8 mouse cellular contexts compared by ENCODE assay signal in genomic region chr2:152951065-152951849, GRCm38 (mm10). TPM values are rescaled to one million over a fixed set of nuclear protein-coding genes. Genes with fewer than 3 reads are reported as not detected.
DNase-seq lines count a peak whose midpoint lies in the region; ATAC-seq and TF ChIP-seq lines count a peak whose summit lies in the region.

Dusp15 (minus strand) TSS chr2:152951698.

- H3K36me3 ChIP-seq in CH12.LX (replicated peaks in 1 of 2; ENCODE audit: control insufficient read depth in 1 of 2, insufficient read depth in 1 of 2, low read length in 1 of 2), result no peaks in the 10 kb centered on the region
- H3K36me3 ChIP-seq in embryonic facial prominence, embryonic 14.5 days (ENCODE audit: control insufficient read depth, insufficient read depth, low read length), result no peaks in the 10 kb centered on the region
- H3K36me3 ChIP-seq in hindbrain, embryonic 13.5 days, result no peaks in the 10 kb centered on the region
- H3K36me3 ChIP-seq in neural tube, embryonic 12.5 days, result no peaks in the 10 kb centered on the region

- no peaks in the 10 kb centered on the region for H3K79me2 ChIP-seq in CH12.LX (replicated peaks; ENCODE audit: control insufficient read depth, extremely low read depth, insufficient read depth, poor library complexity, severe bottlenecking)

- WGBS in embryonic facial prominence, embryonic 14.5 days, result 10% methylated on average over 11 of the region's 54 CpGs
- under 1% methylated on average over 49 of the region's 54 CpGs for WGBS in hindbrain, embryonic 13.5 days
- WGBS in neural tube, embryonic 12.5 days, result 2% methylated on average over 50 of the region's 54 CpGs

- peak; percentile 65 for ATAC-seq in embryonic facial prominence, embryonic 14.5 days (ENCODE audit: low read depth)
- ATAC-seq in hindbrain, embryonic 13.5 days (ENCODE audit: low FRiP score), result peak; percentile 79
- peak; percentile 74 for ATAC-seq in neural tube, embryonic 12.5 days (ENCODE audit: low FRiP score, low read depth)

- peak within 1 kb of the TSS; percentile 29; the same call in 1 of the 2 replicates for H3K9ac ChIP-seq in CH12.LX (ENCODE audit: insufficient read depth, low read depth)
- H3K9ac ChIP-seq in embryonic facial prominence, embryonic 14.5 days (ENCODE audit: low read depth, low read length), result peak within 1 kb of the TSS; percentile 64
- peak within 1 kb of the TSS; percentile 94 for H3K9ac ChIP-seq in hindbrain, embryonic 13.5 days
- peak within 1 kb of the TSS; percentile 79 for H3K9ac ChIP-seq in neural tube, embryonic 12.5 days

- intact Hi-C loops in left cerebral cortex, postnatal 14 days (cut with DNase I), result no loop called here

- no peak for TF ChIP-seq EP300 in CH12.LX (IDR thresholded peaks at IDR 0.05; ENCODE audit: low read length)

- H3K4me3 ChIP-seq in CH12.LX (replicated peaks in 1 of 3; ENCODE audit: low read depth in 2 of 3, low read length in 2 of 3, poor library complexity in 1 of 3), result peak within 1 kb of the TSS; percentile 16 to 68 (median 25)
- peak within 1 kb of the TSS; percentile 63 for H3K4me3 ChIP-seq in embryonic facial prominence, embryonic 14.5 days (ENCODE audit: low read depth, low read length)
- peak within 1 kb of the TSS; percentile 70 for H3K4me3 ChIP-seq in hindbrain, embryonic 13.5 days
- H3K4me3 ChIP-seq in neural tube, embryonic 12.5 days, result peak within 1 kb of the TSS; percentile 58

- H3K27me3 ChIP-seq in CH12.LX (replicated peaks), result peaks cover 92% of the 10 kb centered on the region
- peaks cover 40% of the 10 kb centered on the region for H3K27me3 ChIP-seq in embryonic facial prominence, embryonic 14.5 days (replicated peaks; ENCODE audit: control insufficient read depth, insufficient read depth, low read length)
- peaks cover 50% of the 10 kb centered on the region for H3K27me3 ChIP-seq in hindbrain, embryonic 13.5 days
- peaks cover 31% of the 10 kb centered on the region for H3K27me3 ChIP-seq in neural tube, embryonic 12.5 days (replicated peaks)

- no peak for TF ChIP-seq CTCF in CH12.LX (conservative IDR thresholded peaks at IDR 0.05 in 1 of 2, IDR thresholded peaks at IDR 0.05 in 1 of 2; ENCODE audit: low read depth in 2 of 2, low read length in 2 of 2)

- H3K27ac ChIP-seq in CH12.LX (ENCODE audit: insufficient read depth, low read depth), result no peak within 1 kb of the TSS
- no peak within 1 kb of the TSS for H3K27ac ChIP-seq in embryonic facial prominence, embryonic 14.5 days (replicated peaks; ENCODE audit: low read depth, low read length)
- H3K27ac ChIP-seq in hindbrain, embryonic 13.5 days, result peak within 1 kb of the TSS; percentile 86
- no peak within 1 kb of the TSS for H3K27ac ChIP-seq in neural tube, embryonic 12.5 days

- TF ChIP-seq RAD21 in CH12.LX (IDR thresholded peaks at IDR 0.05; ENCODE audit: low read depth, low read length), result no peak

- in situ Hi-C loops in CH12.LX (cut with MboI; ENCODE audit: low pct_ligation_motif_present, low pct_unique_long_range_greater_than_20kb, low sequenced_read_pairs), result no loop called here

- no peak for DNase-seq in CH12.LX (ENCODE audit: extremely low read depth)
- DNase-seq in adrenal gland, postnatal 14 days, result peak; percentile 59
- peak; percentile 29 for DNase-seq in embryonic facial prominence, embryonic 14.5 days (ENCODE audit: low spot score)
- peak; percentile 54 to 61 for DNase-seq in left cerebral cortex, postnatal 14 days (ENCODE audit: low spot score in 2 of 2)
- DNase-seq in urinary bladder, postnatal 36 days (ENCODE audit: low spot score in 2 of 2), result no peak
- no peak for DNase-seq in gastrocnemius, postnatal 25 days

- H3K9me3 ChIP-seq in CH12.LX (replicated peaks; ENCODE audit: low read length), result no peaks in the 10 kb centered on the region
- no peaks in the 10 kb centered on the region for H3K9me3 ChIP-seq in embryonic facial prominence, embryonic 14.5 days (ENCODE audit: control insufficient read depth, low read length)
- H3K9me3 ChIP-seq in hindbrain, embryonic 13.5 days, result no peaks in the 10 kb centered on the region
- no peaks in the 10 kb centered on the region for H3K9me3 ChIP-seq in neural tube, embryonic 12.5 days

- peak within 1 kb of the TSS; percentile 97 for H3K4me2 ChIP-seq in CH12.LX (ENCODE audit: insufficient read depth, low read depth, poor library complexity, severe bottlenecking)
- H3K4me2 ChIP-seq in embryonic facial prominence, embryonic 14.5 days (ENCODE audit: low read depth, low read length), result peak within 1 kb of the TSS; percentile 97
- peak within 1 kb of the TSS; percentile 89 for H3K4me2 ChIP-seq in hindbrain, embryonic 13.5 days
- H3K4me2 ChIP-seq in neural tube, embryonic 12.5 days (replicated peaks), result peak within 1 kb of the TSS; percentile 95

- TF ChIP-seq POLR2A in CH12.LX (IDR thresholded peaks at IDR 0.05; ENCODE audit: low read depth, low read length), result no peak

- H3K4me1 ChIP-seq in CH12.LX (ENCODE audit: control insufficient read depth in 1 of 2, insufficient read depth in 2 of 2), result peaks cover 8% of the 10 kb centered on the region in 2 experiments; a peak in 3 of 4 replicates
- no peaks in the 10 kb centered on the region for H3K4me1 ChIP-seq in embryonic facial prominence, embryonic 14.5 days (ENCODE audit: control insufficient read depth, insufficient read depth, low read length)
- peaks cover 29% of the 10 kb centered on the region for H3K4me1 ChIP-seq in hindbrain, embryonic 13.5 days (replicated peaks)
- peaks cover 21% of the 10 kb centered on the region; the same call in 1 of the 2 replicates for H3K4me1 ChIP-seq in neural tube, embryonic 12.5 days

- dilution Hi-C loops in CH12.LX (cut with MboI; ENCODE audit: extremely low pct_ligation_motif_present, extremely low pct_unique_long_range_greater_than_20kb, low sequenced_read_pairs), result no loop called here

TF ChIP-seq in CH12.LX, 34 proteins besides CTCF, POLR2A, EP300 and RAD21:
- no peak for TF ChIP-seq NRF1 (IDR thresholded peaks at IDR 0.05; ENCODE audit: low read depth, low read length)
- no peak for TF ChIP-seq CHD2 (IDR thresholded peaks at IDR 0.05; ENCODE audit: low read length)
- TF ChIP-seq TBP (conservative IDR thresholded peaks at IDR 0.05; ENCODE audit: low read depth, low read length), result no peak
- peak; percentile 13; the same call in 1 of the 2 replicates for TF ChIP-seq USF1 (IDR thresholded peaks at IDR 0.05; ENCODE audit: low read depth, low read length)
- TF ChIP-seq ZMIZ1 (IDR thresholded peaks at IDR 0.05; ENCODE audit: low read depth, low read length), result no peak
- no peak for TF ChIP-seq MYC (IDR thresholded peaks at IDR 0.05; ENCODE audit: low read depth, low read length)
- TF ChIP-seq E2F4 (IDR thresholded peaks at IDR 0.05; ENCODE audit: insufficient replicate concordance, low read depth, low read length), result no peak
- no peak for TF ChIP-seq UBTF (IDR thresholded peaks at IDR 0.05; ENCODE audit: low read depth, low read length)
- no peak for TF ChIP-seq ZNF384 (IDR thresholded peaks at IDR 0.05; ENCODE audit: low read depth, low read length)
- 0 out of 2 replicates have a peak, but pooled peaks have one; percentile 28 for TF ChIP-seq BHLHE40 (IDR thresholded peaks at IDR 0.05; ENCODE audit: low read depth, low read length)

RNA-seq across cellular contexts. Expression of gene Dusp15, which starts in this region (rescaled TPM):
- total RNA-seq in CH12.LX (2012; rRNA removed) (0.08 TPM in 1 of 2 replicates, not detected in the other), CH12.LX (2014; rRNA removed) (not detected in 2 replicates)
- 0.13 and 0.16 TPM in 2 replicates for polyA plus RNA-seq in CH12.LX (2012; ENCODE audit: insufficient read length, low read depth)
- 2.8 and 4.4 TPM in 2 replicates for total RNA-seq in adrenal gland, postnatal 14 days (2021)
- polyA plus RNA-seq in embryonic facial prominence, embryonic 14.5 days (2014; fragmentation: Nextera tagmentation; extraction: Ambion mirVana), result 0.59 and 1.4 TPM in 2 replicates
- 7.2 and 8.2 TPM in 2 replicates for polyA plus RNA-seq in hindbrain, embryonic 13.5 days (2015; fragmentation: Nextera tagmentation; extraction: Ambion mirVana)
- 10 to 100 TPM; 23.2 to 28.3 TPM for total RNA-seq in left cerebral cortex, postnatal 14 days (2021)
- polyA plus RNA-seq in neural tube, embryonic 12.5 days (2016; fragmentation: Nextera tagmentation; extraction: Ambion mirVana), result 3.1 and 4.9 TPM in 2 replicates
- total RNA-seq in gastrocnemius, postnatal 25 days (2021), result 1 to 10 TPM; 1.1 to 1.5 TPM

Comparison
In these comparisons a context has a peak if more than half of its experiments do, and no peak if none do; other contexts are left out.
1. DNase-seq: peak in adrenal gland, postnatal 14 days (single experiment), embryonic facial prominence, embryonic 14.5 days (single experiment) and left cerebral cortex, postnatal 14 days (2 of 2); none in CH12.LX (single experiment), urinary bladder, postnatal 36 days (0 of 2) and gastrocnemius, postnatal 25 days (single experiment).
2. H3K9ac ChIP-seq: peak in every context shown above with its lines; median percentile 94 in hindbrain, embryonic 13.5 days; 79 in neural tube, embryonic 12.5 days; 64 in embryonic facial prominence, embryonic 14.5 days; 29 in CH12.LX.
3. Peak in every context shown above with its lines, with median percentiles within 50 percentile points of each other: H3K4me2 ChIP-seq, H3K4me3 ChIP-seq and ATAC-seq.